Mouse (Mus musculus): ENCODE data around the gene Cdh4. TPM values are rescaled to one million over a fixed set of nuclear protein-coding genes. Genes with fewer than 3 reads are reported as not detected.

The Cdh4 gene
- total and polyA plus RNA-seq, 2 experiments from 2014 or later: 0.51 to 2.1 TPM

DNA sequence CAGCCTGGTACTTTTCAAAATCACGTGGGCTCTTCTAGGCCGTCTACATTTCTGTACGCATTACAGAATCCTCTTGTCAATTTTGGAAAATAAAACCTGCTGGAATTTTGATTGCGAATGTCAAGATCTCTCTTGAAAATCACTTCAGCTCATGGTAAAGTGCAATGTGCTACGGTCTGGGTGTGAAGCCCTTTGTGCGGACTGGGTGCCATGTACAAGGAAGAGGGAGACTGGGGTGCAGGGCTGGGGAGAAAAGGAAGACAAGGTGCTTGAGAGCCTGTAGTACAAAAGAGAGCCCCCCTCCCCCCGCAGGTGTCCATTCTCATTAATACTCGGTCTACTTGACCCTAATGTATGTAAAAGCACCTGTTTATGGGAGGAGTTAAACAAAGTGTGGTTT, 125.7 kb downstream of the Cdh4 start:
- Histone ChIP-seq H3K9ac (replicated peaks; ENCODE audit: low read depth, low read length) (no peak overlapping the region), H3K4me1 (ENCODE audit: control insufficient read depth, insufficient read depth) (no peaks in the 10 kb centered on the region), H3K4me3 (ENCODE audit: low read depth, low read length) (no peak overlapping the region), H3K27me3 (ENCODE audit: control insufficient read depth, insufficient read depth, low read length) (peaks cover 6% of the 10 kb centered on the region; the same call in 1 of the 2 replicates), H3K4me2 (ENCODE audit: low read depth, low read length) (no peak overlapping the region), H3K27ac (ENCODE audit: low read depth) (no peak overlapping the region), H3K9me3 (replicated peaks; ENCODE audit: control insufficient read depth, low read length) (no peaks in the 10 kb centered on the region), H3K36me3 (replicated peaks; ENCODE audit: control insufficient read depth, insufficient read depth, low read length) (no peaks in the 10 kb centered on the region)
- no peak for TF ChIP-seq EP300 (IDR thresholded peaks at IDR 0.05; ENCODE audit: low read depth)
- TF ChIP-seq CTCF (IDR thresholded peaks at IDR 0.05; ENCODE audit: low read depth): no peak
- ATAC-seq (ENCODE audit: insufficient read depth, low read depth) (no peak), DNase-seq (ENCODE audit: low spot score) (no peak)
- WGBS: 82% methylated on average over 8 of the region's 8 CpGs

GRCm38 (mm10) chr2:179569171-179569570, 126.9 kb downstream of the Cdh4 start:
- Histone ChIP-seq H3K9me3 (replicated peaks; ENCODE audit: control insufficient read depth, low read length) (no peaks in the 10 kb centered on the region), H3K27ac (ENCODE audit: low read depth) (no peak overlapping the region), H3K36me3 (replicated peaks; ENCODE audit: control insufficient read depth, insufficient read depth, low read length) (no peaks in the 10 kb centered on the region), H3K9ac (replicated peaks; ENCODE audit: low read depth, low read length) (no peak overlapping the region), H3K4me3 (ENCODE audit: low read depth, low read length) (no peak overlapping the region), H3K4me1 (ENCODE audit: control insufficient read depth, insufficient read depth) (no peaks in the 10 kb centered on the region), H3K4me2 (ENCODE audit: low read depth, low read length) (no peak overlapping the region), H3K27me3 (ENCODE audit: control insufficient read depth, insufficient read depth, low read length) (peaks cover 6% of the 10 kb centered on the region; the same call in 1 of the 2 replicates)
- WGBS: 41% methylated on average over 10 of the region's 10 CpGs
- ATAC-seq (ENCODE audit: insufficient read depth, low read depth) (no peak), DNase-seq (ENCODE audit: low spot score) (no peak)
- TF ChIP-seq EP300 (IDR thresholded peaks at IDR 0.05; ENCODE audit: low read depth) (no peak), CTCF (IDR thresholded peaks at IDR 0.05; ENCODE audit: low read depth) (no peak)

- H3K4me1 ChIP-seq (ENCODE audit: control insufficient read depth, insufficient read depth): no peaks in the 10 kb centered on the region
- no peak for TF ChIP-seq CTCF (IDR thresholded peaks at IDR 0.05; ENCODE audit: low read depth)
- TF ChIP-seq EP300 (IDR thresholded peaks at IDR 0.05; ENCODE audit: low read depth): no peak
- H3K27ac ChIP-seq (ENCODE audit: low read depth): no peak overlapping the region
- no peaks in the 10 kb centered on the region for H3K9me3 ChIP-seq (replicated peaks; ENCODE audit: control insufficient read depth, low read length)
- H3K4me2 ChIP-seq (ENCODE audit: low read depth, low read length): no peak overlapping the region
- H3K36me3 ChIP-seq (replicated peaks; ENCODE audit: control insufficient read depth, insufficient read depth, low read length): no peaks in the 10 kb centered on the region
- 0 out of 2 replicates have a peak, but pooled peaks cover 4% of the 10 kb centered on the region for H3K27me3 ChIP-seq (ENCODE audit: control insufficient read depth, insufficient read depth, low read length)
- no peak for ATAC-seq (ENCODE audit: insufficient read depth, low read depth)
- no peak overlapping the region for H3K4me3 ChIP-seq (ENCODE audit: low read depth, low read length)
- 34% methylated on average over 6 of the region's 6 CpGs for WGBS
- no peak overlapping the region for H3K9ac ChIP-seq (replicated peaks; ENCODE audit: low read depth, low read length)
- no peak for DNase-seq (ENCODE audit: low spot score)
These were observed 129.0 kb downstream of the Cdh4 start for GRCm38 (mm10) chr2:179571175-179571769.

DNA sequence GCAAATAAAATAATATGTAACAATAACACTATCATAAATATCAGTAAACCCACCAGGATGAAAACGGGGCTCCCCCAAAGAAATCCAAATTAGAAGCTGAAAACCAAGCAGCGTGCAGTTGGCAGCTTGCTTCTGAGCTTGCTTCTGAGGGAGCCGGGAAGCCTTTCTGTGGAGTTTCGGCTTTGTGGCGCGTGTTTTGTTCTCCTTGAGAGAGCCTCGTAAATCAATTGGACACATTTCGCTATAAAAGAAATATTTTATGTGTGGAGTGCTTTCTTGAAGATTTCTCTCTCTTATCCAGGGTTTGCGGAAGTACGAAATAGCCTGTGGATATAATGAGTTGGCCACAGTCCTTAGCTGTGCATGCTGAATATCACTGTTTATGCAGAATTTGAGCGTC, 131.1 kb downstream of the Cdh4 start:
- Histone ChIP-seq H3K27me3 (ENCODE audit: control insufficient read depth, insufficient read depth, low read length) (no peaks in the 10 kb centered on the region), H3K4me1 (ENCODE audit: control insufficient read depth, insufficient read depth) (no peaks in the 10 kb centered on the region), H3K4me2 (ENCODE audit: low read depth, low read length) (no peak overlapping the region), H3K9ac (replicated peaks; ENCODE audit: low read depth, low read length) (no peak overlapping the region), H3K4me3 (ENCODE audit: low read depth, low read length) (no peak overlapping the region), H3K9me3 (replicated peaks; ENCODE audit: control insufficient read depth, low read length) (no peaks in the 10 kb centered on the region), H3K36me3 (replicated peaks; ENCODE audit: control insufficient read depth, insufficient read depth, low read length) (no peaks in the 10 kb centered on the region), H3K27ac (ENCODE audit: low read depth) (no peak overlapping the region)
- 86% methylated on average over 11 of the region's 11 CpGs for WGBS
- TF ChIP-seq EP300 (IDR thresholded peaks at IDR 0.05; ENCODE audit: low read depth): no peak
- no peak for TF ChIP-seq CTCF (IDR thresholded peaks at IDR 0.05; ENCODE audit: low read depth)
- no peak for ATAC-seq (ENCODE audit: insufficient read depth, low read depth)
- DNase-seq (ENCODE audit: low spot score): no peak

DNA sequence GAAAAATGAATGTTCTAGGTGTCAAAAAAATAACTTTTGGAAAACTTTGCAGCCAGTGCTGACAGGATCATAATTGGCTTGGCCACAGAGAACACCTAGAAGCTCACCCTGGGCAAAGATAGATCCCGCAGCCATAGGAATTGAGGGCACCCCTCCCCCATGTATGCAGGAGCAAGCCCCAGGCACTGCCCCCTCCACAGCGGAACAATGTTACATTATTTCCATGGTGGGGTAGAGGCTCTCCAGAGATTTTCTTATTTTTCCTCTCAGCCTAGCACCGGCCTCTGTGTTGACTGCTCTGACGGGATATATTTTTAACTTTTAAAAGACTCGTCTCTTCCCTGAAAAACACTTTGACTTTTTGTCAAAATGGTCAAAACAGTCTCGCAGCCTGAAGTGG, 131.6 kb downstream of the Cdh4 start:
- no peak for DNase-seq (ENCODE audit: low spot score)
- H3K4me2 ChIP-seq (ENCODE audit: low read depth, low read length): no peak overlapping the region
- H3K4me3 ChIP-seq (ENCODE audit: low read depth, low read length): no peak overlapping the region
- no peak overlapping the region for H3K27ac ChIP-seq (ENCODE audit: low read depth)
- 77% methylated on average over 6 of the region's 6 CpGs for WGBS
- H3K36me3 ChIP-seq (replicated peaks; ENCODE audit: control insufficient read depth, insufficient read depth, low read length): no peaks in the 10 kb centered on the region
- no peaks in the 10 kb centered on the region for H3K27me3 ChIP-seq (ENCODE audit: control insufficient read depth, insufficient read depth, low read length)
- no peaks in the 10 kb centered on the region for H3K9me3 ChIP-seq (replicated peaks; ENCODE audit: control insufficient read depth, low read length)
- H3K4me1 ChIP-seq (ENCODE audit: control insufficient read depth, insufficient read depth): no peaks in the 10 kb centered on the region
- no peak for ATAC-seq (ENCODE audit: insufficient read depth, low read depth)
- H3K9ac ChIP-seq (replicated peaks; ENCODE audit: low read depth, low read length): no peak overlapping the region
- TF ChIP-seq CTCF (IDR thresholded peaks at IDR 0.05; ENCODE audit: low read depth) (no peak), EP300 (IDR thresholded peaks at IDR 0.05; ENCODE audit: low read depth) (no peak)

DNA sequence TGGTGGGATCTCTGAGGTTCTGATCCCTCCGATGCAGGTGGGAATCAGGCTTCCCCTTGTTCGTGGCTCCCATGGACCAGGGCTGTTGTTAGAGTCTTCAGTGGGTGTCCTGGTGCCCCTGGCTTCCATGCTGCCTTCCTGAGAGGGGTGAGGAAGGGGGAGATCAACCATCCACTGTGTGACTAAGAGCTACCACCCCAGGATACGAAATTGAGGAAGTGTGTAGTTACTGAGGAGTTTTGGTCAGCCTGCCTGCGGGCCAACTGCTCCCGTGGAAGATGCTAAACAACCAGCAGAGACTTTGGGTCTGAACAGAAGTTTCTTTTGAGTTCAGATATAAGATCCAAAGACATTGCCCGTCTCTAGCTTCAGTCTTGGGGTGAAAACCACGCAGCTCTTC, 133.4 kb downstream of the Cdh4 start:
- H3K36me3 ChIP-seq (replicated peaks; ENCODE audit: control insufficient read depth, insufficient read depth, low read length): no peaks in the 10 kb centered on the region
- H3K27me3 ChIP-seq (ENCODE audit: control insufficient read depth, insufficient read depth, low read length): no peaks in the 10 kb centered on the region

More for the DNA sequence above, 133.4 kb downstream of the Cdh4 start:
- 69% methylated on average over 7 of the region's 7 CpGs for WGBS
- H3K4me2 ChIP-seq (ENCODE audit: low read depth, low read length): no peak overlapping the region
- no peak for TF ChIP-seq EP300 (IDR thresholded peaks at IDR 0.05; ENCODE audit: low read depth)
- no peak for TF ChIP-seq CTCF (IDR thresholded peaks at IDR 0.05; ENCODE audit: low read depth)
- H3K9ac ChIP-seq (replicated peaks; ENCODE audit: low read depth, low read length): no peak overlapping the region
- H3K4me1 ChIP-seq (ENCODE audit: control insufficient read depth, insufficient read depth): no peaks in the 10 kb centered on the region
- no peak overlapping the region for H3K27ac ChIP-seq (ENCODE audit: low read depth)
- no peak overlapping the region for H3K4me3 ChIP-seq (ENCODE audit: low read depth, low read length)
- no peak for ATAC-seq (ENCODE audit: insufficient read depth, low read depth)
- no peak for DNase-seq (ENCODE audit: low spot score)
- no peaks in the 10 kb centered on the region for H3K9me3 ChIP-seq (replicated peaks; ENCODE audit: control insufficient read depth, low read length)

Measured in heart, postnatal 0 days (tissue).